Comparison of ENCODE assay signal across 11 mouse cellular contexts in genomic region chr13:60147857-60148181, GRCm38 (mm10). TPM values are rescaled to one million over a fixed set of nuclear protein-coding genes. Genes with fewer than 3 reads are reported as not detected.
DNase-seq lines count a peak whose midpoint lies in the region; ATAC-seq and TF ChIP-seq lines count a peak whose summit lies in the region.
"Had no signal": no experiment of that assay in that cellular context is flagged by ENCODE, and none has a peak within 500 bp of the region (broad histone marks: within the 10 kb centered on the region; RNA-seq: fewer than 3 reads in every experiment).

No protein-coding gene starts in this region.

- H3K36me3 ChIP-seq in kidney, embryonic 14.5 days (ENCODE audit: control insufficient read depth, insufficient read depth, low read length), result no peaks in the 10 kb centered on the region
- H3K36me3 ChIP-seq in forebrain, embryonic 10.5 days (replicated peaks), result peaks cover 4% of the 10 kb centered on the region; the same call in 1 of the 2 replicates
- no peaks in the 10 kb centered on the region for H3K36me3 ChIP-seq in hindbrain, embryonic 15.5 days
- H3K36me3 ChIP-seq in midbrain, postnatal 0 days (ENCODE audit: insufficient read depth, low read length), result no peaks in the 10 kb centered on the region

- no peak overlapping the region; the same call in 1 of the 2 replicates for H3K4me3 ChIP-seq in kidney, embryonic 14.5 days (ENCODE audit: low read length)
- H3K4me3 ChIP-seq in forebrain, embryonic 10.5 days, result peak overlapping the region; percentile 47
- H3K4me3 ChIP-seq in hindbrain, embryonic 15.5 days, result no peak overlapping the region
- no peak overlapping the region for H3K4me3 ChIP-seq in midbrain, postnatal 0 days (ENCODE audit: low read depth, low read length)

- no peak for DNase-seq in kidney, adult 11 months
- no peak for DNase-seq in forebrain, embryonic 10.5 days (ENCODE audit: extremely low spot score, low spot score)
- no peak for DNase-seq in midbrain, postnatal 0 days (ENCODE audit: low spot score)
- DNase-seq in MN1 (ENCODE audit: low spot score), result no peak
- no peak for DNase-seq in cerebellum, adult 8-10 months
- no peak for DNase-seq in B cell, adult 2 months
- DNase-seq: heart, adult 18-20 months; layer of hippocampus, adult 9-11 months; thymus, postnatal 36 days had no signal

- WGBS in kidney, embryonic 14.5 days, result 56% methylated on average over 2 of the region's 2 CpGs
- 33% methylated on average over 2 of the region's 2 CpGs for WGBS in forebrain, embryonic 10.5 days
- WGBS in hindbrain, embryonic 15.5 days, result 42% methylated on average over 2 of the region's 2 CpGs
- WGBS in midbrain, postnatal 0 days, result 54% methylated on average over 2 of the region's 2 CpGs

- H3K4me2 ChIP-seq in kidney, embryonic 14.5 days (replicated peaks; ENCODE audit: low read depth, low read length), result peak overlapping the region; percentile 49; the same call in 1 of the 2 replicates
- H3K4me2 ChIP-seq in hindbrain, embryonic 15.5 days, result peak overlapping the region; percentile 59
- H3K4me2 ChIP-seq in midbrain, postnatal 0 days (ENCODE audit: low read depth, low read length, poor library complexity, severe bottlenecking), result peak overlapping the region; percentile 57; the same call in 1 of the 2 replicates

- H3K27ac ChIP-seq in kidney, embryonic 14.5 days (ENCODE audit: low read depth, low read length), result peak overlapping the region; percentile 83; the same call in 1 of the 2 replicates
- peak overlapping the region; percentile 92 for H3K27ac ChIP-seq in forebrain, embryonic 10.5 days
- peak overlapping the region; percentile 69 for H3K27ac ChIP-seq in hindbrain, embryonic 15.5 days (replicated peaks)
- 0 out of 2 replicates have a peak overlapping the region, but pooled peaks have one; percentile 47 for H3K27ac ChIP-seq in midbrain, postnatal 0 days (ENCODE audit: low read depth, low read length)

- no peaks in the 10 kb centered on the region for H3K27me3 ChIP-seq in kidney, embryonic 14.5 days (ENCODE audit: control insufficient read depth, insufficient read depth, low read length)
- peaks cover 53% of the 10 kb centered on the region for H3K27me3 ChIP-seq in forebrain, embryonic 10.5 days (ENCODE audit: poor library complexity, severe bottlenecking)
- H3K27me3 ChIP-seq in hindbrain, embryonic 15.5 days, result no peaks in the 10 kb centered on the region
- no peaks in the 10 kb centered on the region for H3K27me3 ChIP-seq in midbrain, postnatal 0 days (ENCODE audit: insufficient read depth, low read length)

- TF ChIP-seq CTCF in midbrain, postnatal 0 days (IDR thresholded peaks at IDR 0.05), result no peak

- no peak overlapping the region for H3K9ac ChIP-seq in kidney, embryonic 14.5 days (ENCODE audit: low read depth, low read length)
- H3K9ac ChIP-seq in hindbrain, embryonic 15.5 days, result no peak overlapping the region
- no peak overlapping the region for H3K9ac ChIP-seq in midbrain, postnatal 0 days (replicated peaks; ENCODE audit: low read length, poor library complexity, severe bottlenecking)

- peak; percentile 64 for ATAC-seq in kidney, embryonic 14.5 days (ENCODE audit: low FRiP score, low TSS enrichment)
- peak; percentile 43; the same call in 1 of the 2 replicates for ATAC-seq in hindbrain, embryonic 15.5 days (ENCODE audit: low FRiP score, low read depth)
- peak; percentile 36; the same call in 1 of the 2 replicates for ATAC-seq in midbrain, postnatal 0 days (ENCODE audit: low FRiP score)

- peaks cover 7% of the 10 kb centered on the region; the same call in 1 of the 2 replicates for H3K9me3 ChIP-seq in kidney, embryonic 14.5 days (ENCODE audit: control insufficient read depth, low read length)
- peaks cover 12% of the 10 kb centered on the region for H3K9me3 ChIP-seq in forebrain, embryonic 10.5 days
- H3K9me3 ChIP-seq in hindbrain, embryonic 15.5 days, result no peaks in the 10 kb centered on the region
- no peaks in the 10 kb centered on the region for H3K9me3 ChIP-seq in midbrain, postnatal 0 days (ENCODE audit: low read length)

- peaks cover 14% of the 10 kb centered on the region for H3K4me1 ChIP-seq in kidney, embryonic 14.5 days (ENCODE audit: control insufficient read depth, insufficient read depth, low read length)
- H3K4me1 ChIP-seq in forebrain, embryonic 10.5 days, result peaks cover 43% of the 10 kb centered on the region
- H3K4me1 ChIP-seq in hindbrain, embryonic 15.5 days (replicated peaks), result peaks cover 19% of the 10 kb centered on the region
- H3K4me1 ChIP-seq in midbrain, postnatal 0 days (ENCODE audit: insufficient read depth, low read length), result peaks cover 13% of the 10 kb centered on the region; the same call in 1 of the 2 replicates

RNA-seq across cellular contexts. Expression of gene Gas1, which starts 29.3 kb away (rescaled TPM):
- polyA plus RNA-seq in kidney, embryonic 14.5 days (2014; fragmentation: Nextera tagmentation; extraction: Ambion mirVana), result 143 and 146 TPM in 2 replicates
- 72.6 and 72.7 TPM in 2 replicates for polyA plus RNA-seq in forebrain, embryonic 10.5 days (2016; fragmentation: Nextera tagmentation; extraction: Ambion mirVana)
- polyA plus RNA-seq in hindbrain, embryonic 15.5 days (2015; fragmentation: Nextera tagmentation; extraction: Ambion mirVana), result 24.8 and 28.7 TPM in 2 replicates
- 40.9 and 53.4 TPM in 2 replicates for total RNA-seq in midbrain, postnatal 0 days (2014; rRNA removed)
- polyA plus RNA-seq in midbrain, postnatal 0 days (2015; fragmentation: Nextera tagmentation; extraction: Ambion mirVana), result 12.3 and 12.9 TPM in 2 replicates
